Mouse (Mus musculus): ENCODE measurements at regions not wholly inside any gene's neighbourhood (a gene's known extent, or its start where the extent isn't known, plus 50 kb on each side); places are given as distances from the start of the nearest gene placed in this dataset.

DNA sequence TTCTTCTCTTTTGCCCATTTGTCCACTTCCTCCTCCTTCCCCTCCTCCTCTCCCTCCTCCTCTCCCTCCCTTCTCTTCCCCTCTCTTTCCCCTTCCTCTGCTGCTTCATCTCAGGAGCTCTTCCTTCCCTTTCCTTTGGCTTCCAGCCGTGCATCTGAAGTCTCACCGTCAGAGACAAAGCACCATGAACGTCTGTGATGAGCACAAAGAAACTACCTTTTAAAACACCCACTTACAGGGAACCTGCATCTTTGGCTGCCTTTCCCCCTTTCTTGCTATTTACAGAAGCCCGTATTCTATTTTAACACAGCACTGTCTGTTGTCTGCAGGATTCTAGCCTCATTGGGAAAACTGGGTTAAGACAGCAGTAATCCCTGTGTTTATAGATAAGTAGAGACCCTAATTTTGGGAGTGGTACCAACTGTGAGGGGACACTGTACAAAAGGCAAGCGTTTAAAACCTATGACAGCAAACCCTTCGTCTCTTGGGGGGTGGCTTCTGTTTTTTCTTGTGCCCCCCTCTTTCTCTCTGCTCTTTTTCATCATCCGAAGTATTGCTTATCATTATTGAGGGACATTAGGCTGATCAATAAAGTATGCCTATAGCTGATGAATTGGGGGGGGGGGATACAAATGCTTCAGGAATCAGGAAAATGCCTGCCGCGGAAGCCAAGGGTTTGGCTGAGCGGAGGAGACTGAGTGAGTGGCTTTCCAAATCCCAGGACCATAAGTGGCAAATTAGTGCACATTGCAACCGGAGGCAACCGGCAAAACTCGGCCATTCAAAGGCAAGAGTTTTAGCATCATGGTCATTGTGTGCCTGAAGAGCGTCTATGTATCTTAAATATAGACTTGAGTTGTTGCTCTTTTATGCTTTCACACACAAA lies 417.0 kb upstream of the Ubash3b start:
- DNase-seq (ENCODE audit: low spot score in 2 of 2), result no peak

DNA sequence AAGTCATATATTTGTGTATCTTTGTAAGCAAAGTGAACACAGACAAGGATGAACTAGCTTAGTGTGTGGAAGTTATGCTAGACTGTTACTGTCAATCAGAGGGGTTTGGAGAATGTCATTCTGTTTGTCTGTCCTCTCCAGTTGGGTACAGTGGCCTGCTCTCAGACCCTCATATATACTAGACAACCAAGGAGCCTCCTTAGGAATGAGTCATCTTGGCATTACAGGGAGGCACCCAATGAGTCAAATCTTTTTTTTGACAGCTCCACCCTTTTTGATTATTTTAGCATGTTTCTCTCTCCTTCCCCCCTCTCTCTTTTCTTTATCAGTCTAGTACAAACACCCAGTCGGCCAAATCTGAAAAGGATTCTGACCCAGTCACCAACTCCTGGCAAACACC lies 416.3 kb upstream of the Ubash3b start:
- DNase-seq (ENCODE audit: low spot score in 2 of 2), result no peak

DNA sequence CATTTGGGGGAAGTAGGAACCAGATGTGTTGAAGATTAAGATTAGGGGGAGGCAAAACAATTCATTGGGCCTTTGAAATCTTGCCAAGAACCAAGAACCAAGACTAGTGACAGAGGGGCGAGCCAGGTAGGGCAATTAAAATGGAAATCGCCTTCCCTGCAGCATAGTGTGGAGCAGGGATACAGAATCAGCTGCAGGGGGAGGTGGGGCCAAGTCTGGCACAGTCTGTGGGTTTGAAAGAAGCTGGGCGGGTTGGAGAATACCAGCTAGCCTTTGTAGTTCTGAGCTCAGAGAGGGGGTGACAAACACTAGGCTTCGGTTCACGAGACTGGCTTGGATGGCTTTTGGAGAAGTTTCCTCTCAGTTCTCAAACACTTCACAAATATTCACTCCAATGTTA lies 414.3 kb upstream of the Ubash3b start:
- DNase-seq (ENCODE audit: low spot score in 2 of 2), result no peak

DNA sequence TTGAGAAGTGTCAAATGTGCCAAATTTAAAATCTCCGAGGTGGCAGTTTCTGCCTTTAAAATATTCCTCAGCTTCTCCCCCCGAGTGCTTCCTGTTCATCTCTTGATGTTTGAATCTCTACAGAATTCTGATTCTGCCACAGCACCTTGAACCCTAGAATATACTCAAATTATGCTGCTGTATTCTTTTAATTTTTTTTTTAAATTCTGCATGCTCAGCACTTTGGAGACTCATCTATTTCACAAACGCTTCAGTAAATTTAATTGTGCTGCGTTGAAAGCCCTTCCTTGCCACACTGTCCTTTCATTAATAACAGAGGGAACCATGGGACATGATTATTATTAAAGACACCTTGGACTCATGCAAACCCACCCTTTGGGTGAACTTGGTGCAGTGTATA lies 408.8 kb upstream of the Ubash3b start:
- no peak for DNase-seq (ENCODE audit: low spot score in 2 of 2)

DNA sequence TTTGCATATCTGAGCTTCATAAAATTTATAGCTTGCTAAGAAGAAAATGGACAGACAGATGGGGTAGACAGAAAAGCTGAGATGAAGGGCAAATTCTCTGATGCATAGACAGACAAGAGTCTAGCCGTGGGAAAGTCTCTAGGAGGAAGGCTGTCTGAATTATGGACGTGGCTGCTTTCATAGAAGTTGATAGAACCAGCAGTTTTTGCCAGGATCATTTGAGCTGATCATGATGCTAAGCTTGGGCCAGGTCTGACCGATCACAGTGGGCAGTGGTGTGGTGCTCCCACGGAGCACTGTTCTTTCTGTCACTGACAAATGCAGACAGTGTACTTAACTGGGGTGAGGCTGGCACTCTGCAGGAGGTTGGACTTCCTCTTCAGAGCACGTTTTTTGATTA lies 405.0 kb upstream of the Ubash3b start:
- no peak for DNase-seq (ENCODE audit: low spot score in 2 of 2)

DNA sequence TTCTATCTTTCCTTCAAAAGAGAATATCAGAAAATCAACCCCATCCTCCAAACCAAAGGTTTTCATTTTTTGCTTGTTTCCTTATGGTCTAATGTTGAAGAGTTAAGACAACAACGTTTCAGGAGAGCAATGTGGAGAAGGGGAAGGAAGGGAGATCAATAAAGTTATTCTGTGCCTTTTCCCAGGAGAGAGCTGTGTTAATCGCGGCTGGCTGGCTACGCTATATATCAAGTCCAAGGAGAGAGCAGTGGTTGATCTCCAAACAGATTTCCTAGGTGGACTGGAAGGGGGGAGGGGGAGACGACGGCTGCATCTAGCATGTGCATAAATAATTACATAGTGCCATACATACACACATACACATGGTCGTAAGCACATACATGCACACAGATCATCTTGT lies 404.3 kb upstream of the Ubash3b start:
- no peak for DNase-seq (ENCODE audit: low spot score in 2 of 2)

DNA sequence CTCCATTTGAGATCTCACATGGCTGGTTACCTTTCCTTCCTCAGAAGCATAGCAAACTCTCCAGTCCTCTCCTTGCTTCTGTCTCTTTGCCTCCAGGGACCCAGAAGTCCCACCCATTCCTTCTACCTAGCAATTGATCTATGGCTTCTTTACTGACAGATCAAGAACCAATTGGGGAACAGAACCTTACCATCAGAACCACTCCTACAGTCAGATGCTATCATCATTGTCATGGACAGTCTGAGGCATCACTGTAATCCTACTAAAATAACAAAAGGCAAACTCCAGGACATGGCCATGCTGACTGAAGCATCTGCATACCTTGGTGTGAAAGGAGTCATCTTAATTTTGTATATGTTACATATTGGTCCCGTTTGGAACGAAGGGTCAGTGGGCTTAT lies 401.9 kb upstream of the Ubash3b start:
- no peak for DNase-seq (ENCODE audit: low spot score in 2 of 2)

DNA sequence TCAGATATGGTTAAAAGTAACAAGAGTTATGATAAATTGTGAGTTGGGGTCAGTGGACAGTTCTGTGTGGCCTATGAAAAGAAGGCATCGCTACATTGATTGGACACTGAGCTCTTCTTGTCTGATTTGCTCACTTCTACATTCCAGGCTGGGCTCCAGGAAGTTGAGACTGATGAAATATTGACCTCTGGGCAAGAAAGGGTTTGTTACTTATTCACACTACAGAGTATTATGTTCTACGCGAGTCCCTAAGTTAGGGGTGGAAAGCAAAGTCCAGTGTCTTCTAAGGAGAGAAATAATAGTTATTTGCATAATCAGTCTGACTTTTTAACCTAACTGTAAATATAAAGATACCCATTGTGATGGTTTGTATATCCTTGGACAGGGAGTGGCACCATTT lies 397.0 kb upstream of the Ubash3b start:
- DNase-seq (ENCODE audit: low spot score in 2 of 2), result no peak

DNA sequence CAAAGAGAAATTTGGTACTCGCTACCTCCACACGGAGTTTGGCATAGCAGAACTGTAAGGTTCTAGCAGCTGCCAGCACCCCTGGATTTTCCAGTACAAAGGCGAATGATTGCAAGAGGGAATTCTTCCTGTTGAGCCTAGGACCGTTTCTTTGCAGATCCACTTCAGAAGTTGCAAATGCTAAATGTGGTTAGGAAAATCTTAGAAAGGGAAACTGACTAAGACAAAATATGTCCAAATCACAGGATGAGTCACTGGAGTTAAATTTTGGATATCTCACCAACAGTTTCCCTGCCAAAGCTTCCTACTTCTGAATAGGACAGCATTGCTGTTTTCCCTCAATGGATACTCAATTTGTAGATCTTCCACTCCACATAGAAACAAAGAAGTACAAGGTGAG lies 395.4 kb upstream of the Ubash3b start:
- peak in 1 of 2 experiments; percentile 17 for DNase-seq (ENCODE audit: low spot score in 2 of 2)

DNA sequence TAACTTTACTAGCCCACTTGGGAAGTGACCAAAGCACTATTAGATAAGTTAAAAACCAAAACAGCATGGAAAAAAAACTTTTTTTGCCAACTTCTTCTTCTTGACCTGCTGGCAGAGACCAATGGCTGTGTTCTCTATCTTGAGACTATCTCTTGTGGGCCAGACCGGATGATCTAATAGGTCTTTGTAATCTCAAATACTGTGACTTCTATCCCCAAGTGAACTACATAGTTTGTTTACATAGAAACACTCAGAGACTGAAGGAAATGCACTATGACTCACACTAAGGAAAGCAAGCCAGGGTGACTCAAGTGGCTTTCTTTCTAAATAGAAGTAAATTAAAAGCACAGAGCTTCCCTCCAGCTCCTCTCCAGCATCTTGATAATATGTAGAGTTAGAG lies 384.3 kb upstream of the Ubash3b start:
- DNase-seq (ENCODE audit: low spot score in 2 of 2), result no peak

DNA sequence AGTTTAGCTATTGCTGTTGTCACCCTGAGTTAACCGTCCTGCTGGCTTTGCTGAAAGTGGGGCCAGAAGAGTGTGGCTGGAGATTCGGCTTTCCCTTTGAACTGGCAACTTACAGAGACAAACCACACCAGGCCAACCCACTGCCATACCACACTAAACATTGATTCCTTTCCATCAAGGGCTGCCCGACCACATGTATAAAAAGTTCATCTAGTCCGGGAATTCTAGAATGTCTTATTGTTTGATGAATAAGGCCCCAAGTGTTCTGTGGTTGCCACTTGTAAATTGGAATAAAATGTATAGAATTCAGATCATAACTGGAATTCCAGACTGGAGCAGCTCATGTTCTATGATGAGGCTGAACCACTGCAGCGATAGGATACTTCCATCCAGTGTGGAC lies 381.0 kb upstream of the Ubash3b start:
- DNase-seq (ENCODE audit: low spot score in 2 of 2), result no peak

DNA sequence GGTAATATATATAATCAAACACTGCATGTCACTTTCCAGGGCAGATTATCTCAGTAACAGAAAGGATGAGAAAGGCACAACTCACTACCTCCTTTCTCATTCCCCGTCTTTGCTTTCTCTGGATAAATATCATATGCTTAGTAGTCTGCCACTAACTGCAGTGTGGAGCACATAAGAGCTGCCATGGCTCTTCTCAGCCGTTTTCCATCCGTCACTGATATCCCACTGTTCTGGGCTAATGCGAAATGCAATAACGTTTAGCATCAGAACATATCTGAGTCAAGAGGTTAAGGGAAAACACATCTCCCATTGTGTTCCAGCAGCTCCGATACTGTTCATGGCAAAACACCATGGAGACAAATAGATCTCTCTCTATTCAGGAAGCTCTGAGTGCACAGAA lies 379.8 kb upstream of the Ubash3b start:
- no peak for DNase-seq (ENCODE audit: low spot score in 2 of 2)

DNA sequence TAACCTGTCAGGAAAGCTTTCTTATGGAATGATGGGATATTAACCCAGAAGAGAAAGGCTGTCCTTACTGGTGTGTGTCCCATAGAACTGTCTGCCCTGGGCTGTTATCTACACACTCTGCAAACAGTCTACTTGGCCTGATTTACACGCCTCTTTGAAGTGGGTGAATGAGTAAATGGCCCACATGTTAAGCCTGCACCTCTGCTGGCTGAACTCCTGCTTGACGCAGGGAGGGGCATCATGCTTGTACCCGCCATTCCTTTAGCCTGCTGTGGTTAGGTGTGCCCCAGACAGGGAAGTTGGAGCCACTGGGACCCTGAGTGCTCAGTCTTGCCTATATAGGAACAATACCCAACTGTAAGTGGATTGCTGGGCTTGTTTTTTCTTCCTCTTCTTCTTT lies 371.3 kb upstream of the Ubash3b start:
- no peak for DNase-seq (ENCODE audit: low spot score in 2 of 2)

DNA sequence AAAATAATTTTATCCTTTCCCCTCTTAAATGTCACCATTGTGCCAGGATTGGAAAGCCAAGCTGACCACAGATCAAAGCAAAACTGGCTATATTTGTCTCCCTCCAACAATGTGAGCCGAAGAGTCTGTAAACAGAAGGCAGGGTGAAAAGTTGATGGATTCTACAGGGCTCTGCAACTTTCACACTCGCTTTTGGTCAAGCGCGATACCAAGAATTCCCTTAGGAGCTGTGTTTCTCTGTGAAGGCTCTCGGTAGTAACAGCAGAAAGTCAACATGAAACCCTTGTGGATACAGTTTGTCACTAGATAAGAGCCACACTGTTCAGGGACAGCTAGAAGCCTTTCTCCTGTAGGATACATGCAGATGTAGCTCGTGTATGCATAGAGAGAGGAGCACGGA lies 370.8 kb upstream of the Ubash3b start:
- DNase-seq (ENCODE audit: low spot score in 2 of 2), result no peak

DNA sequence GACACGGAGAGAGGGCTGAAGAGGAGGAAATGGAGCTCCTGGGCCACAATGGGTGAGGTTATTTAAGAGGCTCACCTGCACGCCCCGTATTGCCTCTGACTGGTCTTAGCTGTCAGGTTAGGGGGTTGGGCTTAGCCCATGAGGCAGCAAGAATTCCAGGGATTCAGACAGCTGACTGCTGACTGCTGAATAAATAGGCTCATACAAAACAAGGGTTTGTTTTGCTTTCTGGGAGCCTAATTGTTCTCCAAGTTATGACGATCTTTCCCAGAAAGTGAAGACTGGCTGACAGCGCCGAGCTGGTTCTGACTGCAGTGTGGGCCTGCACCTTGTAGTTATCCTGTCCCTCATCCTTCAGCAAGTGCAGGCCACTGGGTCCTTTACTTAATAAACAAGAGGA lies 370.1 kb upstream of the Ubash3b start:
- no peak for DNase-seq (ENCODE audit: low spot score in 2 of 2)

DNA sequence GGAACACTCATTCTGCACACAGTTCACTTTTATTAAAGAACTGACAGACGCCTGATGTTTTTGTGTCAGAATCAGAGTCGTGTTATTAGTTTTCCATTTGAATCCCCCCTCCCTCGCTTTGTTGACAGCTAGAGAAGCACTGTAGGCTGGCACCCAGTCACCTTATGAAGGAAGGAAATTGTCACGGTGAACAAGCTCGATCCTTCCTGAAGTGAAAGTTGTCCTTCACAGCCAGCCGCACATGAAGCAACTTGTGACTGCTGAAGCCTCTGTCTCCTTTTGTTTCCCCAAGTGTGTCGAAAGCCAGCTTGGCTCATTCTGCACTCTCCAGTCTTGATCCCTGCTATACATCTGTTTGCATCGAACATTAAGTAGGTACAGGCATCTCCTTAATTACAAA lies 364.6 kb upstream of the Ubash3b start:
- DNase-seq (ENCODE audit: low spot score in 2 of 2), result no peak

DNA sequence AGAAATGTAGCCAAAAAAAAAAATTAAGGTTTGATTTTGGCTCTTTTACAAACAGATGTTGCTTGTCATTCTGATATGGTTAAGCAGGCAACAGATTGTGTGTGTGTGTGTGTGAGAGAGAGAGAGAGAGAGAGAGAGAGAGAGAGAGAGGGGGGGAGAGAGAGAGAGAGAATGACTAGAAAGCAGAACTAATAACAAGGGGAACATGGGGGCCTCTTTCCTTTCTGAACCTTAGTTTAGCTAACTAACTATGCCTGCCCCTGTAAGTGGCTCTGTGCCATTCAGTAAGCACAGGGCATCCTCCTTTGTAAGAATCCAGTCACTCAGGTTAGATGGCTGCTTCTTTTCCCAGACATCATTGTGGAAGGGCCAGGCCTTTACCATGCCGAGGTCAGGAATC lies 364.0 kb upstream of the Ubash3b start:
- no peak for DNase-seq (ENCODE audit: low spot score in 2 of 2)

DNA sequence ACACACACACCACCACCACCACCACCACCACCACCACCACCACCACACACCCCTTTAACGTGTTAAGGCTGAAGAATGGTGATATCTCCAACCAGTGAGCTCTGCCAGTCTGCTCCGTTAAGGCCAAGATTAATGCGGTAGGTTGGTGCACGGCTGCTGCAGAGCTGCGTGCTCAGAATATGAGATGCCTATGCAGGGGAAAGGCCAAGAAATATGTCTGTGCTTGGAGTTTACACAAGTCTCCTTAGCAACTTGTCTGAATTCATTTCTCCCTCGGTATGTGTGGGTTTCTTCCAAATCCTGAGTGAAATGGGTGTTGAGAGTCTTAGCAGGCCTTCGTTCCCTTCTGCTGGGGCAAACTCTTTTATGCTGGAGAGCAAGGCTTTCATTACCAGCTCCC lies 363.1 kb upstream of the Ubash3b start:
- peak in 1 of 2 experiments; percentile 34 for DNase-seq (ENCODE audit: low spot score in 2 of 2)

DNA sequence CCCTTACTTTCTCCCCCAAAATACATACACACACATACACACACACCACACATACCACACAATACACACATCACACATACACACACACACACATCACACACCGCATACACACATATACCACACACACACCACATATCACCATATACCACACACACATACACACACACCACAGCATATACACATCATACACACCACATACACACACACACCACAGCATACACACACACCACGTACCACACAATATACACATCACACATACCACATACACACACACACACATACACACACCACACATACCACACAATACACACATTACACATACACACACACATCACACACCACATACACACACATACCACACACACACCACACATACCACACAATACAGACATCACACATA lies 362.5 kb upstream of the Ubash3b start:
- no peak for DNase-seq (ENCODE audit: low spot score in 2 of 2)

DNA sequence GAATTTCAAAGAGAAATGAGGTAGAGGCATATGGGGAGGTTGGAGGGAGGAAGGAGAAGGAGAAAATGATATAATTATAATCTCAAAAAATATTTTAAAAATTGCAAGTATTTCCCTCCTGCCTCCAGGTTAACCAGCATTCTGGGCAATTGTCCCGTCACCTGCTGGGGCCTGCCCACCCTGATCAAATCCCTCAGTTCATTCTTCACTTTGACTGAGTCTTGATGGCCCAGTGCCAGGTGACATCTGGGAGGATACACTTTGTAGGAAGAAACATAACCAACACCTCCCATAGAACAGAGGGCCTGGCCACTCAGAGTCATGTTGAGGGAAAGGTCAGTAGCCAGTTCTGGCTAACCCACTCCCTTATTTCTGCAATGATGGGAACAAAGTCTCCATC lies 360.8 kb upstream of the Ubash3b start:
- DNase-seq (ENCODE audit: low spot score in 2 of 2), result no peak

DNA sequence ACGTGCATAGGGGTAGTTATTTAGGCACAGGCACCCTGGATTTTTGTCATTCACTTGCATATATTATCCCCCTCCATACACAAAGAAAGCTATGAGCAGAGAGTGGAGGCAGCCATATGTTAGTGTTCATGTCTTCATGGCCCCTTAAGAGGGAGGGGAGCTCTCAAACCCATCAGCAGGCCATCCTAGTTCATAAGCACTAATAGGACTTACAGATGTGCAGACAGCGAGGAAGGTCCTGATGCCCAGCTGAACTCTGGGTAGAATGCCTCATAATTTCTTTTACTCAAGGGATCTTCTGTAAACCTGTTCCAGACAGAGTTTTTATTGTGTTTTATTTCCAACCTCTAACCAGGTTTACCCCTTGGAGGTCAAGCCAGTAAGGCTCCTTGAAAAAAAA lies 356.3 kb upstream of the Ubash3b start:
- DNase-seq (ENCODE audit: low spot score in 2 of 2), result no peak

DNA sequence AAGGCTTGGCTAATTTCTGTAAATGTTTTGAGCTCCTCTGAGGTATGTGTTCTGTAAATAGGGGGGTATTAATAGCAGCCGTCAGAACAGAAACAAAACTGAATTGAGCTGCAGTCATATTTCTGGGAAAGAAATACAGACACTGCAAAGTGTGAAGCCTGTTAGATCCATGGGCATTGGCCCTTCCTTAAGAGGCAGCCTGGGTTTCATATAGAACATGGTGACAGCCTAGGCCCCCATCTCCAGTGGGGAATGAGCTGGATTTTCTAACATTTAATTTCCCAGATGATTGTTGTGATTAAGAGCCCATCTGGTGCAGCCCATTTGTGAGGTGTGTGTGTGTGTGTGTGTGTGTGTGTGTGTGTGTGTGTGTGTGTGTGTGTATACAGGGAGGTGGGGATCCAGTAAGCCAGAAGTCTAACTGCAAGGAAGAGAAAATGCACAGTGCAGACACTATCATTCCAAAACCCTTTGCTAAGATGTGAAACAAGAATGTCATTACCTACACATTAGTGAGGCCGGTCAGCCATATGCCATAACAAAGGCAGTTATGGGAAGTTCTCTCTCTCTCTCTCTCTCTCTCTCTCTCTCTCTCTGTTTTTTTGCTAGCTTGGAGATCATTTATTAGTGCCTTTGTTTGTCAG lies 355.7 kb upstream of the Ubash3b start:
- DNase-seq (ENCODE audit: low spot score in 2 of 2), result no peak

DNA sequence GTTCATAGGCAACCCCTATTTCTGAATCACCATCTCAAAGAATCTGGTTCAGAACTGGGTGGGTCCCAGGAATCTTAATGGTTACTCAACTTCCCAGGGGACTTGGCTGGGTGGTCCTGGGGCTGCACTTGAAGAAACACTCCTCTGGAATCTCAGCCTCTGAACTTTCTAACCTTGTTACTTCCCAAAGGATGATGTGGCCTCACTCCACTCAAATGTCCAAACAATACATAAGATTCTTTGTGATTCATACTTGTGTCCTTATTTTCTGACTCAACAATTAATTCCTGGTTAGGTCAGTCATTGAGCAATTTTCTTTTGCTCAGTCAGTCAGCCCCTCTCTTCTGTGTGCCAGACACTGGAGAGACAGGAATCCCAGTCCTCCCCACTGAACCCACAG lies 353.7 kb upstream of the Ubash3b start:
- no peak for DNase-seq (ENCODE audit: low spot score in 2 of 2)

DNA sequence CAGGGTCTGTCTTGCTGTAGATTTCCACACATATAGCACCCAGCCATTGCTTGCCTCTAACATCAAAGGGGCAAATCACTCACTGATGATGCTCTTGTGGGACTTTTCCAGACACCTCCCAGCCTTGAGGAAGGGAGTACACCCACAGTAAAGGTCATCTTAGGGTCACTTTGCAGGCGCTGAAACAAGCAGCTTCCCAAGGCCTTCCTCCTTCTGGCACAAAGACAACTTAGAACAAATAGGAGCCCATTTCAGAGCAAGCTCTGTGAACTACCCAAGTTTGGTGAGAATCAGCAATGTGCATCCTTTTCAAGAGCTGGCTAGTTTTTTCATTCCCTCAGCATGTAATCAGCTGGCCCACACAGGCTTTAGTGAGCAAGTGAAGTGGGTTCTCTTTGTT lies 352.2 kb upstream of the Ubash3b start:
- DNase-seq (ENCODE audit: low spot score in 2 of 2), result no peak
